Mouse (Mus musculus) frontal cortex, postnatal 14 days (tissue): ENCODE results near the gene Agrn.

Source experiments
- DNase-seq, 2 experiments: peaks; one replicate each; pipeline ENCODE4 v3.0.0; 2022; ENCODE audit warnings: low spot score in 2 of 2

Gene Agrn

GRCm38 (mm10) chr4:156202462-156202893 is 5.2 kb upstream of the Agrn start:
- no peak for DNase-seq

- no peak for DNase-seq
Observed at GRCm38 (mm10) chr4:156200623-156201475, 3.6 kb upstream of the Agrn start, which contains the start of gene Isg15. Gene Isg15, minus strand, starts transcription at chr4:156200818.

- peak; percentile 74 to 78 for DNase-seq
Observed at GRCm38 (mm10) chr4:156197829-156198205, 529 bp upstream of the Agrn start.

- peak; percentile 35 to 50 for DNase-seq
Observed at GRCm38 (mm10) chr4:156195927-156196870, 1.1 kb downstream of the Agrn start.

- DNase-seq = no peak
Observed at GRCm38 (mm10) chr4:156194346-156194745, 2.9 kb downstream of the Agrn start.

GRCm38 (mm10) chr4:156193906-156194305 is 3.4 kb downstream of the Agrn start:
- no peak for DNase-seq

- DNase-seq = no peak
Observed at GRCm38 (mm10) chr4:156193200-156193590, 4.1 kb downstream of the Agrn start.

- DNase-seq = no peak
Observed at GRCm38 (mm10) chr4:156192421-156193199, 4.7 kb downstream of the Agrn start.

- DNase-seq = peak in 1 of 2 experiments; percentile 40
Observed at GRCm38 (mm10) chr4:156188811-156189323, 8.4 kb downstream of the Agrn start.

GRCm38 (mm10) chr4:156188162-156188810 is 9.0 kb downstream of the Agrn start:
- DNase-seq = no peak

GRCm38 (mm10) chr4:156185950-156186850 is 11.1 kb downstream of the Agrn start:
- DNase-seq = peak in 1 of 2 experiments; percentile 55

- no peak for DNase-seq
Observed at GRCm38 (mm10) chr4:156185456-156185949, 11.8 kb downstream of the Agrn start.

- DNase-seq = no peak
Observed at GRCm38 (mm10) chr4:156184291-156184954, 12.9 kb downstream of the Agrn start.

GRCm38 (mm10) chr4:156183747-156184146 is 13.5 kb downstream of the Agrn start:
- DNase-seq = no peak

- DNase-seq = no peak
Observed at GRCm38 (mm10) chr4:156177630-156178029, 19.7 kb downstream of the Agrn start.

GRCm38 (mm10) chr4:156171828-156172227 is 25.5 kb downstream of the Agrn start:
- peak in 1 of 2 experiments; percentile 2 for DNase-seq

GRCm38 (mm10) chr4:156169129-156169528 is 28.2 kb downstream of the Agrn start:
- peak in 1 of 2 experiments; percentile 2 for DNase-seq

- no peak for DNase-seq
Observed at GRCm38 (mm10) chr4:156168611-156169010, 28.7 kb downstream of the Agrn start.

GRCm38 (mm10) chr4:156166477-156166876 is 30.8 kb downstream of the Agrn start:
- DNase-seq = no peak
